Mouse (Mus musculus): Measurements from ENCODE around the gene Xpnpep2. TPM values are rescaled to one million over a fixed set of nuclear protein-coding genes. Genes with fewer than 3 reads are reported as not detected.

The Xpnpep2 gene
- 0.69 and 0.78 TPM in 2 replicates for polyA plus RNA-seq (2015; fragmentation: Nextera tagmentation; extraction: Ambion mirVana)

DNA sequence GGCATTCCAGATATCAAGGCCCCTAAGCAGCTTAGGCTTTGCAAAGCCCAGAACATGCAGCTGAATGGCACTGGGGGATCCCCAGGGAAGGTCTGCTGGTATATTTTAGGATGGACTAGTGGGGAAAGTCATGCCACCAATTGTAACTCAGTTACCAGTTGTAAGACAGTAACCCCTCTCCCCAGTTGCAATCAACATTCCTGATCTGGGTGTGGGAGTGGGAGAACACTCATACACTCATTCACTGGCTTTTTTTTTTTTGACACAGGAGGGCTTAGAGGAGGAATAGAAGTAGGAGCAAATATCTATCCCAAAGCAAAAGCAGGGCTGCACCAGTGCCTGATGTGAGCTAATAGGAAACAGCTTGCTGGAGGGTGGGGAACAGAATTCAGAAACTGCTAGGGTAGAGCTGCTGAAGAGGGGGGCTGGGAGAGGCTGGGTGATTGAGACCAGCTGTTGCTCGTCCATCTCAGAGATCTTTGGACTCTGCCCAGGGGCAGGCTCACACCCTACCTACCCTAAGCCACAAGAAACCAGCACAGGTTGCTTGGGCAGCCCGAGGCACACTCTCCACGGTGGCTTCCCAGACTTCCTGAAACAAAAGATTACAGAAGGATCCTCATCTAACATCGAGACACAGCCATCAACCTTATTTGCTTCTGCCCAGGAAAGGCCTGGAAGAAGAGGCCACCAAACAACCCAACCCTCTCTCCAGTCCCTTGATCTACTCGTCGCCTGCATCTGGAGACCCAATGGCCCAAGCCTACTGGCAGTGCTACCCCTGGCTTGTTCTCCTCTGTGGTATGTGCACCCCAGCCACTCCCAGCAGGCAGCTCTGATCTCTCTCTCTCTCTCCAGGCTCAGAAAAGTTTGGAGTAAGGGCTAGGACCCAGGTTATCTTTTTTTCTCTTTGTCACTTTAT, at the start of gene Xpnpep2:
Xpnpep2 (plus strand) TSS at position 332 of the 922 bp plus-strand sequence.
- H3K4me1 ChIP-seq (replicated peaks): no peaks in the 10 kb centered on the region
- no peak within 1 kb of the TSS for H3K4me3 ChIP-seq
- no peaks in the 10 kb centered on the region for H3K36me3 ChIP-seq
- H3K27me3 ChIP-seq: no peaks in the 10 kb centered on the region
- no peak within 1 kb of the TSS for H3K9ac ChIP-seq
- H3K27ac ChIP-seq: no peak within 1 kb of the TSS
- no peak within 1 kb of the TSS for H3K4me2 ChIP-seq
- ATAC-seq (ENCODE audit: low FRiP score): no peak
- no peaks in the 10 kb centered on the region for H3K9me3 ChIP-seq
- 75% methylated on average over 5 of the region's 6 CpGs for WGBS

DNA sequence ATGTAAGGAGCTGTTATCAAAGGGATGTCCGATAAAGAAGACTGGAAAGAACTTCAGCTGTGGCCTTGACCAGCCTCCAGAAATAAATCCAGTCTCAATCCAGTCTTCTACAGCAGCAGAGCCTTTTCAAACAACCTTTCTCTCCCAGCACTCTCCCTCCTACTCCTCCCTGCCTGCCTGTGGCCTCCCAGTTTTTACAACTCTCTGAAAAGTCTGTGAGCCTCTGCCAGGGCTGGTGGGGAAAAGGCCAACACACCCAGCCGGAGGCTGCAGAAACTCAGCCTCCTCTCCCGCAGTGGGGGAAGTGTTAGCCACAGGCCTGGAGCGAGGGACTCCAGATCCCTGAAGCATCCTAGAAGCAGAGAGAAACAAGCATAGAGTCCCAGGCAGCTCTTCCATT, 46.0 kb upstream of the Xpnpep2 start:
- no peaks in the 10 kb centered on the region for H3K4me1 ChIP-seq (replicated peaks)
- WGBS: 75% methylated on average over 4 of the region's 4 CpGs
- no peak overlapping the region for H3K4me2 ChIP-seq
- H3K36me3 ChIP-seq: no peaks in the 10 kb centered on the region
- H3K4me3 ChIP-seq: no peak overlapping the region
- peaks cover 5% of the 10 kb centered on the region; the same call in 1 of the 2 replicates for H3K27me3 ChIP-seq
- no peak overlapping the region for H3K9ac ChIP-seq
- no peak for ATAC-seq (ENCODE audit: low FRiP score)
- H3K27ac ChIP-seq: no peak overlapping the region
- no peaks in the 10 kb centered on the region for H3K9me3 ChIP-seq

DNA sequence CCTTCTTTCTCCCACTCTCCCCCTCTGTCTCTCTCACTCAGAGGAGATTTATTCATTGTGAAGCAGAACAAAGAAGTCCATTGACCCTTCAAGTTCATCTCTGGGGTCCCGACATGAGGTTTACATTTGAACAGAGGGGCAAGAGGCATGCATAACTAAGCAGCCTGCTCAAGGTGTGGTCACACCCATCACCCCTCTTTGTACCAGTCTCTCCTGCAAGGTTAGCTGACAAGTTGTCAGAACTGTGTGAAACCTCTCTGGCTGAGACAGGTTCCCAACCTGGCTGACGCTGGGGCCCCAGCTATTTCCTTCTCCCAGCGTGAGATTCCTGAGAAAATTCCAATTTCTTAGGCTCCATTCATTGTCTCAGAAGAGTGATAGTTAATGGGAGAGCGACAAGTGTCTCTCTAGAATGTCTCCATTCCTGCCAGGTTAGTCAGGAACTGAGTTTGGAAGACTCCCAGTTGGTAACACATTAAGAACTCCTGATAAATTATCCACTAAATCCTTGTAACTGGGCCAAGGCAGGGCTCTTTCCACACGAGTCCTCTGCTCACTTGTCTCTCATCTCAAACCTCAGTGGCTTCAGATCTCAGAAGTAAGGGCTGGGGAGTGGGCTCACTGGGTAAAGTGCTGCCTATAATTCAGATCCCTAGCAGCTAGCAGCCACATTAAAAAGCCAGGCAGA, 44.2 kb upstream of the Xpnpep2 start:
- no peaks in the 10 kb centered on the region for H3K9me3 ChIP-seq
- H3K4me3 ChIP-seq: no peak overlapping the region
- WGBS: 22% methylated on average over 5 of the region's 5 CpGs
- H3K9ac ChIP-seq: no peak overlapping the region
- H3K4me2 ChIP-seq: no peak overlapping the region
- ATAC-seq (ENCODE audit: low FRiP score): no peak
- H3K4me1 ChIP-seq (replicated peaks): no peaks in the 10 kb centered on the region
- peaks cover 5% of the 10 kb centered on the region; the same call in 1 of the 2 replicates for H3K27me3 ChIP-seq
- H3K36me3 ChIP-seq: no peaks in the 10 kb centered on the region
- H3K27ac ChIP-seq: no peak overlapping the region

DNA sequence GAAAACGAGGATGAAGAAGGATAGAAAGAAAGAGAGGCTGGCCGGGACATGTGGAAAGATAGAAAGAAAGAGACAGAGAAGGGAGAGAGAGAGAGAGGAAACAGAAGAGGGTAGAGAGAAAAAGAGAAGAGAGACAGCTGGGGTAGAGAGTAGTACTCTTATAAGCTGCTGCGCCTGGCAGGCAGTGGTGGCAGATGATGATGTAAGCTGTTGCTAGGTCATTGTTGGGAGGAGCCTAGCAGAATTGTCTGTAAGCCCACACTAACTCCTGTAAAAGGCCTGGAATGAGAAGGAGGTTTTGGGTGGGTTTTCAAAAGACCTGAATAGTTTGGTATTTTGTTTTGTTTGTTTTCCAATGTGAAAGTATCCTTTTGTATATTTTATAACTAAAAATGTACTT, 41.6 kb upstream of the Xpnpep2 start:
- WGBS: 82% methylated on average over 3 of the region's 3 CpGs
- H3K4me1 ChIP-seq (replicated peaks): no peaks in the 10 kb centered on the region
- H3K27me3 ChIP-seq: peaks cover 9% of the 10 kb centered on the region; the same call in 1 of the 2 replicates
- no peaks in the 10 kb centered on the region for H3K9me3 ChIP-seq
- H3K9ac ChIP-seq: no peak overlapping the region
- no peak overlapping the region for H3K4me2 ChIP-seq
- no peak overlapping the region for H3K4me3 ChIP-seq
- no peaks in the 10 kb centered on the region for H3K36me3 ChIP-seq
- no peak for ATAC-seq (ENCODE audit: low FRiP score)
- H3K27ac ChIP-seq: no peak overlapping the region

DNA sequence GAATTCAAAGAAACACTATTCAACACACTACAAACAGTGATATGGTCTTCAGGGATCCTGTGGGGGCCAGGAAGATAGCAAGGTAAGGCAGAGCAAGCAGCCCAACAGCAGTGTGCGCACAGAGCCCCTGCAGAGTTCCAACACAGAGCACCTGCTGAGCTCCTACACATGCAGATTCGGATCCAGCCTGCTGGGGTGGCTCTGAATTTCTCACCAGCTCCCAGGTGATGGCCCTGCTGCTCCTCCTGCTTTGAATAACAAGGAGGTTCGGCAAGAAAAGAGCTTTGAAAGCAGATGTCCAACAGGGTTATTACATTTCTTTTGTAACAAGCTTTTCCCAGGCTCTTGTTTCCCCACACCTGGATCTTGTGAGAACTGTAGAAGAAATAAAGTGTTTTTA, 36.6 kb upstream of the Xpnpep2 start:
- Histone ChIP-seq H3K4me1 (replicated peaks) (no peaks in the 10 kb centered on the region), H3K9ac (no peak overlapping the region), H3K9me3 (no peaks in the 10 kb centered on the region), H3K4me3 (no peak overlapping the region), H3K36me3 (no peaks in the 10 kb centered on the region), H3K27ac (no peak overlapping the region), H3K27me3 (0 out of 2 replicates have a peak, but pooled peaks cover 10% of the 10 kb centered on the region), H3K4me2 (no peak overlapping the region)
- WGBS: 31% methylated on average over 3 of the region's 3 CpGs
- no peak for ATAC-seq (ENCODE audit: low FRiP score)

DNA sequence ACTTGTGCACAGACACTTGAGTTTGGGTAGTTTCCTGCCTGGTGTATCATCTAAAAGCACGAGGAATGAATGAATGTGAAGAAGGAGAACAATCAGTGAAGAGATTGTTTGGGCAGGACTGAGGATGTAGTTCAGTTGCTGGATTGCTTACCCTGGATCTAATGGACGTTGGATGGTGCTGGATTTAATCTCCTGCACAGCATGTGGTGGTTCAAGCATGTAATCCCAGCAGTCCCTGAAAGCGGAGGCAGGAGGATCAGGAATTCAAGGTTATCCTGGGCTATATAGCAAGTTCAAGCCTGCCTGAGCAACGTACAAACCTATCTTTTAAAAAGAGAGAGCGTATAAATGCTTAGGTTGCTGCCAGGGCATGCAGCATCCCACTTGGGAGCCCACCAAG, 36.1 kb upstream of the Xpnpep2 start:
- H3K4me2 ChIP-seq: no peak overlapping the region
- H3K36me3 ChIP-seq: no peaks in the 10 kb centered on the region
- ATAC-seq (ENCODE audit: low FRiP score): no peak
- no peak overlapping the region for H3K27ac ChIP-seq
- no peak overlapping the region for H3K4me3 ChIP-seq
- no peaks in the 10 kb centered on the region for H3K9me3 ChIP-seq
- H3K9ac ChIP-seq: no peak overlapping the region
- WGBS: 29% methylated on average over 5 of the region's 5 CpGs
- no peaks in the 10 kb centered on the region for H3K4me1 ChIP-seq (replicated peaks)
- H3K27me3 ChIP-seq: 0 out of 2 replicates have a peak, but pooled peaks cover 13% of the 10 kb centered on the region

DNA sequence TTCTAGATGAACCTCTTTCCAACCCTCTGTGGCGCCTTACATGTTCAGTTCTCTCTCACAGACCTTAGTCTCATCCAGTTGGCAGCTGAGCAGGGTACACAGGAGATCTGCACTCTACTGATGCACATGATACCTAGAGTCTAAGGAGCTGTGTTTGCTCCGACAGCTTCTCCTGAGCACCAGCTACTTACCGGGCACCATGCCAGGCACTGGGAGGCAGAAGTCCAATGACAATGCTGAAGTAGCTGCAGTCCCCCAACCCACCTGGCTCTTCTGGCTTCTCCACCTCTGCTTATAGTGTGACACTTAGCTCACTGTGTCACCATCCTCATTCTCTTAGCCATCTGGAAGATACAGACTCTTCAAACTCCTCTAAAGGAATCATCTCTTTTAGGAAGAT, 33.8 kb upstream of the Xpnpep2 start:
- 0 out of 2 replicates have a peak, but pooled peaks cover 14% of the 10 kb centered on the region for H3K27me3 ChIP-seq
- 87% methylated on average over 3 of the region's 3 CpGs for WGBS
- no peaks in the 10 kb centered on the region for H3K9me3 ChIP-seq
- no peaks in the 10 kb centered on the region for H3K4me1 ChIP-seq (replicated peaks)
- no peaks in the 10 kb centered on the region for H3K36me3 ChIP-seq
- no peak overlapping the region for H3K9ac ChIP-seq
- H3K27ac ChIP-seq: no peak overlapping the region
- no peak overlapping the region for H3K4me3 ChIP-seq
- no peak overlapping the region for H3K4me2 ChIP-seq
- no peak for ATAC-seq (ENCODE audit: low FRiP score)

DNA sequence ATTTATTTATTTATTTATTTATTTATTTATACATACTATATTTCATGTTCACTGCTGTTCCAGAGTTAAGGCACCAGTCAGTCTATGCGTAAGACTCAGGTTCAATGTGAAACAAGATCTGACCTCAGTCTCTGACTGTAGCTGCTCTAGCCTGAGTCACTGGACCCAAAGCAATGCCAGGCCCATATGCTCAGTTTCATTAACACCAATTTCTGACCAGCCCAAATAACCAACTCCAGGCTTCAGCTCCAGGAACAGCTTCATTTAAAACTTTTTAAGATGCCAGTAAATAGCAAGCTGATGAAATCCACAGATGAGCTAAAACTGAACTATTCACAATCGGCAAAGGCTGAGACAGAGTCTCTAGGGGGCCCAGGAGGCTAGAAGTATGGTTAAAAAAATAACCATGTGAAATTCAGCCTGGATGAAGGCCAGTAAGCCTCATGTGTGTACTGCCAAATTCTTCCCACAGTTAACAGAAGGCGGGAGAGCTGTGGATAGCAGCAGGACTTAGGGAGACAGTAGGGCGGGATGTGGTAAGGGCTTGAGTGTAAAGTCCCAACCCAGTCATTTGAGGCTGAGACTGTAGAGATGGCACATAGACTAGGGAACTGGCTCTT, 31.6 kb upstream of the Xpnpep2 start:
- Histone ChIP-seq H3K9ac (no peak overlapping the region), H3K4me3 (no peak overlapping the region), H3K36me3 (no peaks in the 10 kb centered on the region), H3K27ac (no peak overlapping the region), H3K27me3 (0 out of 2 replicates have a peak, but pooled peaks cover 10% of the 10 kb centered on the region), H3K4me2 (no peak overlapping the region), H3K9me3 (no peaks in the 10 kb centered on the region), H3K4me1 (replicated peaks) (no peaks in the 10 kb centered on the region)
- 88% methylated on average over 4 of the region's 4 CpGs for WGBS
- ATAC-seq (ENCODE audit: low FRiP score): no peak

DNA sequence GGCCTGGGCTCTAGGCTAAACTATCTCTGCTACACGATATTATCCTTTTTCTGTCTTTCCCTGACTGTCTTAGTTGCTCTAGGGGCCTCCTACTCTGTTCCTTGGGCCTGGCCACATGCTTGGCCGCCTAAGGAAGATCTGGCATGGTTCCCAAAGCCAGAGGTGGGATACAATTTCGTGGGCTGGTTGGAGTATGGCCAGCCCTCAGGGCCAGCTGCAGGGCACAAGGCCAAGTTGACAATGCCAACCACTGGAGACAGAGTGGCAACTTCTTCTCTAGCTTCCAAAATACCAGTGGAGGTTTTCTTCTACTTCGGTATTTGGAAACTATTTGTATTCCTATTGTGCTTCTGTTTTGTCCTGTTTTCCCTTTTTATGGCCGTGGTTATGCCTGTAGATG, 26.2 kb upstream of the Xpnpep2 start:
- H3K9ac ChIP-seq: no peak overlapping the region
- H3K4me2 ChIP-seq: no peak overlapping the region
- 0 out of 2 replicates have a peak, but pooled peaks cover 1% of the 10 kb centered on the region for H3K27me3 ChIP-seq
- no peaks in the 10 kb centered on the region for H3K36me3 ChIP-seq
- H3K9me3 ChIP-seq: no peaks in the 10 kb centered on the region
- 80% methylated on average over 5 of the region's 5 CpGs for WGBS
- no peak for ATAC-seq (ENCODE audit: low FRiP score)
- H3K4me1 ChIP-seq (replicated peaks): no peaks in the 10 kb centered on the region
- H3K4me3 ChIP-seq: no peak overlapping the region
- no peak overlapping the region for H3K27ac ChIP-seq

DNA sequence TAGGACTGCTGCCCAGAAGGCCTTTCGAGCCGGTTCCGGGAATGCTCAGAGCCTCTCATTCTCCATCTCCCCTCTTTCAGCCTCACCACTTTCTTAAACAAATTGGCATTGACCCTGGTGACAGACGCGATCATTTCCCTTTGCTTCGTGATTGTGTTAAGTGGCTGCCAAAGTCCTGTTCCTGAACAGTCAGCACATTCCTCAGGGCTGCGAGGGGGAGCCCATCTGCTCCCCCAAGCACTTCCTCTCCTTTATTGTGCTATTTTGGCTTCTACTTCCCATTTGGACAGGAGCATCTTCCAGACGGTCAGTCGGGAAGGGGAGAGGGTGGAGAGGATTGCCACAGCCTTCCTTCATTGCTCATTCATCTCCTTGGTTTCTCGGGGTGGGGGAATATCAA, 16.4 kb upstream of the Xpnpep2 start:
- ATAC-seq (ENCODE audit: low FRiP score): no peak
- no peak overlapping the region for H3K27ac ChIP-seq
- no peaks in the 10 kb centered on the region for H3K36me3 ChIP-seq
- no peak overlapping the region for H3K4me3 ChIP-seq
- WGBS: 68% methylated on average over 10 of the region's 10 CpGs
- no peaks in the 10 kb centered on the region for H3K9me3 ChIP-seq
- no peaks in the 10 kb centered on the region for H3K4me1 ChIP-seq (replicated peaks)
- H3K4me2 ChIP-seq: no peak overlapping the region
- no peak overlapping the region for H3K9ac ChIP-seq
- no peaks in the 10 kb centered on the region for H3K27me3 ChIP-seq

DNA sequence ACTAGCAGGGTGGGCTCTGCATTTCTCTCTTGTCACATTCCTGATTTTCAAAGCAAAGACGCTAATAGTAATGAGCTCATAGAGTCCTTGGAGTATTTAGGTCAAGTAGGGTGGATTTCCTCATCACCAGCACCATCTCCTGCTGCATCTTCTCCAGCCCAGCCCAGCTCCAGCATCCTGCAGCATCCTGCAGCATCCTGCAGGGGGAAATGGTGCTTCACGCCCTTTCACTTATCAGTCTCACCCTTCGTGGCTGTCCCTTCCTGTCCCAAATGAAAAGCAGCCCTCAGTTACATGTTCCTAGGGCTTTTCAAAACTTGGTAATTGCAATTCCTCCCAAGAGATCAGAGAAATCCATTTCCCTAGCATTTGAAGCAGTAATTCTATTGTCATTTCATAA, 15.0 kb upstream of the Xpnpep2 start:
- Histone ChIP-seq H3K9me3 (no peaks in the 10 kb centered on the region), H3K27me3 (no peaks in the 10 kb centered on the region), H3K4me2 (no peak overlapping the region), H3K4me1 (replicated peaks) (no peaks in the 10 kb centered on the region), H3K27ac (no peak overlapping the region), H3K9ac (no peak overlapping the region), H3K36me3 (no peaks in the 10 kb centered on the region), H3K4me3 (no peak overlapping the region)
- WGBS: 49% methylated on average over 3 of the region's 3 CpGs
- no peak for ATAC-seq (ENCODE audit: low FRiP score)

DNA sequence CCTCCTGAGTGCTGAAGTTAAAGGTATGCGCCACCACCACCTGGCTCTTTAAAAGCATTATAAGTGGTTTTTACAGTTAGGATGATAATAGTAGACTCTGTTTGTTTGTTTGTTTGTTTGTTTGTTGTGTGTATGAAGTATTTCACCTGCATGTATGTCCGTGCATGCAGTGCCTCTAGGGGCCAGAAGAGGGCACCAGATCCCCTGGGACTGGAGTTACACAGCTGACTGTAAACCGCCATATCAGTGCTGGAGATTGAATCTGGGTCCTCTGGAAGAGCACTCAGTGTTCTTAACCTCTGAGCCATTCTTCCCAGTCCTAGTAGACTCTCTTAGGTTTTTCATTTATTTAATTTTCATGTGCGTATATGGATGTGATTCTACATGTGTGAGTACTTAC, 13.9 kb upstream of the Xpnpep2 start:
- H3K27ac ChIP-seq: no peak overlapping the region
- no peaks in the 10 kb centered on the region for H3K36me3 ChIP-seq
- H3K4me1 ChIP-seq (replicated peaks): no peaks in the 10 kb centered on the region
- no peaks in the 10 kb centered on the region for H3K9me3 ChIP-seq
- H3K4me2 ChIP-seq: no peak overlapping the region
- no peak overlapping the region for H3K9ac ChIP-seq
- WGBS: 78% methylated on average over 4 of the region's 4 CpGs
- no peak overlapping the region for H3K4me3 ChIP-seq
- ATAC-seq (ENCODE audit: low FRiP score): no peak
- H3K27me3 ChIP-seq: no peaks in the 10 kb centered on the region

All from hindbrain, embryonic 13.5 days (tissue).